Mouse (Mus musculus) cerebellum, adult 18-20 months (tissue): ENCODE results near the gene Phkg1.
"Not testable (repeated sequence)": the region's sequence is repeated elsewhere in the genome, so short reads cannot be mapped to it uniquely, and the experiment has no call there.

Experiments used
- DNase-seq, 2 experiments: peaks; one replicate each; pipeline ENCODE4 v3.0.0; 2021

Phkg1 gene

GRCm38 (mm10) chr5:129898449-129898848, at the start of gene Phkg1:
TSS of gene Phkg1 (minus strand) at chr5:129898549.
- DNase-seq = no peak

DNA sequence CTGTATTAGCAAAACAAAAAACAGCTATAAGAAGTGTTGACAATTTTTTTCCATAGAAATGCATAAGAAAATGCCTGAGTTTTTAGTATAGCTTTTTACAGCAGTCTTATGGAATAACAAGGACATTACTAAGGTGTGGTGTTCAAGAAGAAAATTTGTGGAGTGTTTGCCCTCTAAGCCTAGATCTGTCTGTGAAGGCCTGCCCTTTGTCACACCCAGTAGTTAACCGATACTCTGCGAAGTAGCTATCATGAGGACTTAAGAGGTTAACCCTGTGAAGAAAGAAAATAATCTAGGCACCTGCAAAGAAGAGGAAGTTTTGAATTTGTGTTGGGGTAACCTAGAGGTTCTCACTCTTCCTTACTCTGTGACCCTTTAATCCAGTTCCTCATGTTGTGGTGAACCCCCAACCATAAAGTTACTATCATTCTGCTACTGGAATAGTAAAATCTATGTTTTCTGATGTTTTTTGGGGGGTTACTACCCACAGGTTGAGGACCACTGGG, 49.2 kb upstream of the Phkg1 start:
- no peak for DNase-seq

- DNase-seq = no peak
These were observed 45.1 kb upstream of the Phkg1 start for GRCm38 (mm10) chr5:129943402-129943801.

DNA sequence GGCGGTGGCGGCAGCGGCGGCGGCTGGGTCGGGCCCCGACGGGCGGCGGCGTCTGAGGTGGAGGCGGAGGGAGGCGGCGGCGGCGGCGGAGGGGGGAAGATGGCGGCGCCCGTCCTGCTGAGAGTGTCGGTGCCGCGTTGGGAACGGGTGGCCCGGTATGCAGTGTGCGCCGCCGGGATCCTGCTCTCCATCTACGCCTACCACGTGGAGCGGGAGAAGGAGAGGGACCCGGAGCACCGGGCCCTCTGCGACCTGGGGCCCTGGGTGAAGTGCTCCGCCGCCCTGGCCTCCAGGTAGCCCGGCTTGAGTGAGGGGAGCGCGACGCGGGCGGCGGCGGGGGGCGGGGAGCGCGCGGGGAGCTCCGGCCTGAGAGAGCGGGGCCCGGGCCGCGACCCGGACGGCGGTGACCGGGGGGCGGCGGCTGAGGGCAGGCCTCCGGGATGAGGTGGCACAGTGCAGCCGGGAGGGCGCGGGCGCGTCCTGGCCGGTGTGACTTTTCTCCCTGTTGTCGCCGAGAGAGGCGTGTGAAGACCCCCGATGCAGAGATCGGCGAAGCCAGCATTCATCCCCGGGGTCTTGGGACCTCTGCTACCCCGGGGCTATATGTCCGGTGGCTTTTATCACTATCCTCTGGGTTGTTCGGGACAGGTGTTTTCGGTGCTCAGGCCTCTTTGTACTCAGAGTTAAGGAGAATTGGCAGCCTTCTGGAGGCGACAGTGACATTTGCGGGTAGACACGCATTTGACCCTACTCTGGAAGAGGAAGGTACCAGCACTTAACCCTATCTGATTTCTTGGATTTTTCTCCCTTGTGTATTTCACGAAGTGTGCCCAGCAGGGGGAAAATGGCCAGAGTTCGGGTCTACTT, 44.0 kb upstream of the Phkg1 start:
- peak; percentile 33 to 62 for DNase-seq

DNA sequence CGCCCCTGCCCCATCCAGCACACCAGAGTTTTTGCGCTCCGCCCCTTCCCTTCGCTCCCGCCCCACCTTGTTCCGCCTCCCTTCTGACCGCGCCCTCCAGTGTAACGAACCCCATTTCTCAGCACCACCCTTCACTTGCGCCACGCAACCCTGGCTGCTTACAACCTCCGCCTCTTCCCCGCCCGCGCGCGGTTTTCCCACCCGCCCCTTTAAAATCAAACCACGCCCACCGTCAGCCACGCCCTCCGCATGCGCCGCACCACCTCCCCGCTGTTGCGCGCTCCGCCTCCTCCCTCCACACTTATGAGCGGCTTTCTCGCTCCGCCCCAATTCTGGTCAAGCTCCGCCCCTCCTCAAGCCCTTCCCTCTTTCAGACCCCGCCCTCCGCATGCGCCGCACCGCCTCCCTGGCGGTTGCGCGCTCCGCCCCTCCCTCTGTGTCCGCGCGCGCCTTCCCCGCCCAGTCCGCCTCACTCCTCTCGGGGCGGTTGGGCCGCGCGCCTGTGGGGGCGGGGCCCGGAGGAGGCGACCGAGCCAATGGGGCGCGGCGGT, 43.2 kb upstream of the Phkg1 start, which contains the start of gene Vkorc1l1:
Gene Vkorc1l1, plus strand, starts transcription at position 476 of the 551 bp plus-strand sequence.
- DNase-seq = peak; percentile 98

DNA sequence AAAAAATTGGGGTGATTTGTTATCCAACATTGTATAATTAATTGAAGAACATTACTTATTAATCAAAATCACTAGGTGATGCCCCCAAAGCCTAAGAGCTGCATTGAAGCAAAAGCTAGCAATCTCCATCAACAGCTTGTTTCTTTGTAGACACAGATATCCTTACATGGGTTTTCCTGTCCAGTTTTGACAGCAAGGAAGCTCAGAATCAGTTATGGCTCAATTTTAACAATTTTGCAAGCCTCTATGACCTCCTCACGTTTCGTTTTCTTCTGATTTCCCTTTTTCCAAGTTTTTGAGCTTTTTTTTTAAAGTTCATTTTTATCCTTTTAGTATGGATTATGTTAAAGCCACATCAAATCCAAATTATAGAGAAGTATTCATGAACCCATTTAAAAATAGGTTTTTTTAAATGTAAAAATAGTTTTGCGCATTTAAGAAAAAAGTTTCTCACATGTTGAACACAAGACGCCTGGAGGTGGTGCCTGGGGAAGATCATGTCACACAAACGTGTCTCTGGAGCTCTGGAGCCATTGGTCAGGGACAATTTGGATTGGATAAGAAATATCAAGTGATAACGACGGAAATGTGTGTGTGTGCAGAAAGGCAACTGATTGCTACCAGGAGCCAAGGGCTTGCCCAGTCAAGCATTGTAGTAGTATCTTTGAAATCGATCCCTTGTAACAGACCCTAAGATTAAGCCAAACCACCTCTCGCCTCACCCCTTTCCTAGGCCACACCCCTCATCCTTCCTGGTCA, 42.6 kb upstream of the Phkg1 start:
- DNase-seq = no peak

DNA sequence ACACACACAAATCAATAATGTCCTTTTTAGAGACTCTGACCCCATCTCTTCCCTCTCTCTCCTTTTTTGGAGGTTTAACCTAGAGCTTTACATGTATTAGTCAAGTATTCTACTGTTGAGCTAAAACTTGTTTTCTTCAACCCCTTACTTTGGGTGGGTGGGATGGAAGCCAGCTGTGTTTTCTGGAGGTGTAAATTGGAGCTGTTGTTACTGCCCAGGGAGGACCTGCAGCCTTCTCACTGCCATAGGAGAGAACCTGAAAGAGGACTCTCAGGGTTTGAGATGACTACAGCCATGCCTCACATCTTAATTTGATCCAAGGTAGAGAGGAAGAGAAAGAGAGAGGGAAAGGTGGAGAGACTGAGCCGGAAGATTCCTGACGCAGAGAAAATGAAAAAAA, 41.9 kb upstream of the Phkg1 start:
- DNase-seq = peak; percentile 8 to 10

- no peak for DNase-seq
These were observed 38.6 kb upstream of the Phkg1 start for GRCm38 (mm10) chr5:129936941-129937340.

- DNase-seq = no peak
These were observed 31.8 kb upstream of the Phkg1 start for GRCm38 (mm10) chr5:129929924-129930855.

DNA sequence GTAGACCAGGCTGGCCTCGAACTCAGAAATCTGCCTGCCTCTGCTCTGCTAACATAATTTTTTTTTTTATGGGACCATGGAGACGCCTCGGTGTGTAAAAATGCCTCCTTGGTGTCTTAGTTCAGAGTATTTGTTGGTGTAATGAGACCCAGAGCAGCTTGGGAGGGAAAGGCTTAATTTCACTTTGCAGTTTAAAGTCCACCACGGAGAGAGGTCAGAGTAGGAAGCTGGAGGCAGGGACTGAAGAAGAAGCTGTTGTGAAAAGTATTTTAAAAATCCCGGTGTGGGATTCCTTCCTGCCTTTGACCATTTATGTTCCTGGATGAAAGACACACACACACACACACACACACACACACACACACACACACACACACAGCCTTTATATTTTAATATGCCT, 27.6 kb upstream of the Phkg1 start:
- no peak for DNase-seq

GRCm38 (mm10) chr5:129924820-129925452, 26.6 kb upstream of the Phkg1 start:
- DNase-seq = no peak

DNA sequence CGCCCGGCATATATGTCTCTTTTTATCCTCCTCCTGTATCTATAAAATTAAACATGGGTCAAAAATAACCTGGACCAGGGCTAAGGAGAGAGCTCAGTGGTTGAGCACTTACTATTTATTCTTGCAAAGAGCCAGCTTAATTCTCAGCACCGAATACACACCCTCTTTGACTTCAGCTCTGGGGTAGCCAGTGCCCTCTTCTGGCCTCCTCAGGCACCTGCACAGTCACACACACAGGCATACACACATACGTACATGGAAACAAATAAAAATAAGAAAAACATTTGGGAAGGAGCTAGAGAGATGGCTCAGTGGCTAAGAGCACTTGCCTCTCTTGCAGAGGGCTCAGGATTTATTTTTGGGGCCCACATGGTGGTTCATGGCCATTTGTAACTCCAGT, 23.6 kb upstream of the Phkg1 start:
- DNase-seq = no peak

GRCm38 (mm10) chr5:129919320-129919719, 21.0 kb upstream of the Phkg1 start:
- DNase-seq = no peak

GRCm38 (mm10) chr5:129918752-129919151, 20.4 kb upstream of the Phkg1 start:
- no peak for DNase-seq

DNA sequence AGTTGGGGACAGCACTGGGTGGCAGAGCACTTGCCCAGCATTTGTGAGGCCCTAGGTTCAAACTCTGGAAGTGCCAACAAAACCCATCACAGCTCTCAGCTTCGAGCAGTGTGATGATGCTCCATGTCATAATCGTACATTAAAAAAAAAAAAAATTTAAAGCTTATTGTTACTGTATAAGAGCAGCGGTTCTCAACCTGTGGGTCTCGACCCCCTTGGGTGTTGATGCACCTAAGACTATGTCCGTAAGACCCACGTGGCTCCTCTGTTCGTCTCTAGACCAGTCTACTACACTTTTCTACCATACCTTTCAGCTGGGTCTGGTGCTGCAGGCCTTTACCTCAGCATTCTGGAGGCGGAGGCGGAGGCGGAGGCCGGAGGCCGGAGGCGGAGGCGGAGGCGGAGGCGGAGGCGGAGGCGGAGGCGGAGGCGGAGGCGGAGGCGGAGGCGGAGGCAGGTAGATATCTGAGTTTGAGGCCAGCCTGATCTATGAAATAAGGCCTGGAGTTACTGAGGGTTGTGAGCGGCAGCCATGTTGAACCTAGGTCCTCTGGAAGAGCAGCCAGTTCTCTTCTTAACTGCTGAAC, 19.8 kb upstream of the Phkg1 start:
- DNase-seq = no peak

- not testable (repeated sequence) for DNase-seq
These were observed 17.1 kb upstream of the Phkg1 start for GRCm38 (mm10) chr5:129915491-129915890.

GRCm38 (mm10) chr5:129914024-129914423, 15.7 kb upstream of the Phkg1 start:
- peak; percentile 22 to 33 for DNase-seq

DNA sequence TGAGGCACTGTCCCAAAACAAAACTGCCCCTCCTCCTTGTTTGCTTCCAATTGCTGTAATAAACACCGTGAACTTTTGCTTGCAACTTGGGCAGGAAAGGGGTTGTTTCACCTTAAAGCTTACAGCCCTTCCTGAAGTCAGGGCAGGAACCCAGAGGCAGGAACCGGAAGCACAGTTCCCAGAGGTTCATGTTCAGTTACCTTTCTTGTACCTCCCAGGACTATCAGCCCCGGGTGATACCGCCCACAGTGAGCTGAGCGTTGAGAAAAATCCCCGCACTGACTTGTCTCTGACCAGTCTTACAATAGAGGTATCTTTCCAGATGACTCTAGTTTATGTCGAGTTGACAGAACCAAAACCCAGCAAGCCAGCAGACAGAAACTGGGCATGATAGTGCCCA, 11.2 kb upstream of the Phkg1 start:
- DNase-seq = no peak

- no peak for DNase-seq
These were observed 10.8 kb upstream of the Phkg1 start for GRCm38 (mm10) chr5:129909147-129909546.

- DNase-seq = peak; percentile 89 to 92
These were observed 10.1 kb upstream of the Phkg1 start, which contains the start of gene Nupr1l for GRCm38 (mm10) chr5:129908242-129908965. TSS of gene Nupr1l (plus strand) at chr5:129908540.

- no peak for DNase-seq
These were observed 9.4 kb upstream of the Phkg1 start for GRCm38 (mm10) chr5:129907775-129908174.
